9 mouse cellular contexts compared by ENCODE assay signal in genomic region chrX:164004809-164005208, GRCm38 (mm10). TPM values are rescaled to one million over a fixed set of nuclear protein-coding genes. Genes with fewer than 3 reads are reported as not detected.
DNase-seq lines count a peak whose midpoint lies in the region; ATAC-seq and TF ChIP-seq lines count a peak whose summit lies in the region.
"Had no signal": no experiment of that assay in that cellular context is flagged by ENCODE, and none has a peak within 500 bp of the region (broad histone marks: within the 10 kb centered on the region; RNA-seq: fewer than 3 reads in every experiment).

No protein-coding gene starts in this region.

- no peaks in the 10 kb centered on the region for H3K4me1 ChIP-seq in liver, postnatal 0 days (ENCODE audit: insufficient read depth)
- no peaks in the 10 kb centered on the region for H3K4me1 ChIP-seq in liver, embryonic 12.5 days
- no peaks in the 10 kb centered on the region for H3K4me1 ChIP-seq in intestine, postnatal 0 days (replicated peaks; ENCODE audit: control insufficient read depth, insufficient read depth, low read length)
- H3K4me1 ChIP-seq: heart, embryonic 15.5 days had no signal

- DNase-seq in cerebellum, adult 18-20 months: peak; percentile 3 to 13
- DNase-seq in cerebellum, postnatal 4 days (ENCODE audit: low spot score in 2 of 2): no peak
- no peak for DNase-seq in liver, postnatal 0 days
- peak; percentile 75 for DNase-seq in embryo, embryonic 10.5 days (ENCODE audit: low spot score)
- peak; percentile 73 for DNase-seq in retina, postnatal 1 day

- no peak overlapping the region for H3K27ac ChIP-seq in liver, postnatal 0 days (ENCODE audit: low read depth)
- H3K27ac ChIP-seq in liver, embryonic 12.5 days: no peak overlapping the region
- no peak overlapping the region for H3K27ac ChIP-seq in intestine, postnatal 0 days (ENCODE audit: low read depth, low read length)
- H3K27ac ChIP-seq: heart, embryonic 15.5 days had no signal

- H3K4me3 ChIP-seq in liver, postnatal 0 days (ENCODE audit: low read depth, low read length): no peak overlapping the region
- H3K4me3 ChIP-seq in liver, embryonic 12.5 days: no peak overlapping the region
- H3K4me3 ChIP-seq in intestine, postnatal 0 days (ENCODE audit: low read depth, low read length): no peak overlapping the region
- H3K4me3 ChIP-seq: heart, embryonic 15.5 days had no signal

- no peaks in the 10 kb centered on the region for H3K36me3 ChIP-seq in liver, postnatal 0 days (replicated peaks; ENCODE audit: insufficient read depth, low read length)
- H3K36me3 ChIP-seq in liver, embryonic 12.5 days: no peaks in the 10 kb centered on the region
- no peaks in the 10 kb centered on the region for H3K36me3 ChIP-seq in intestine, postnatal 0 days (ENCODE audit: control insufficient read depth, insufficient read depth)
- H3K36me3 ChIP-seq: heart, embryonic 15.5 days had no signal

- no peaks in the 10 kb centered on the region for H3K27me3 ChIP-seq in liver, postnatal 0 days (ENCODE audit: insufficient read depth, low read length)
- no peaks in the 10 kb centered on the region for H3K27me3 ChIP-seq in liver, embryonic 12.5 days (replicated peaks)
- H3K27me3 ChIP-seq in intestine, postnatal 0 days (replicated peaks; ENCODE audit: control insufficient read depth, insufficient read depth, low read length): no peaks in the 10 kb centered on the region
- H3K27me3 ChIP-seq: heart, embryonic 15.5 days had no signal

- H3K4me2 ChIP-seq in liver, postnatal 0 days (ENCODE audit: low read depth, low read length): no peak overlapping the region
- H3K4me2 ChIP-seq in liver, embryonic 12.5 days: no peak overlapping the region
- no peak overlapping the region for H3K4me2 ChIP-seq in intestine, postnatal 0 days (replicated peaks; ENCODE audit: low read depth)
- H3K4me2 ChIP-seq: heart, embryonic 15.5 days had no signal

- peak; percentile 78 for TF ChIP-seq CTCF in liver, postnatal 0 days (IDR thresholded peaks at IDR 0.05; ENCODE audit: low read depth)
- peak; percentile 84 for TF ChIP-seq CTCF in intestine, postnatal 0 days (IDR thresholded peaks at IDR 0.05; ENCODE audit: low read depth)

- WGBS in liver, postnatal 0 days (ENCODE audit: insufficient replicate concordance): 30% methylated on average over 2 of the region's 2 CpGs
- 18% methylated on average over 2 of the region's 2 CpGs for WGBS in liver, embryonic 12.5 days (ENCODE audit: insufficient replicate concordance)
- 30% methylated on average over 2 of the region's 2 CpGs for WGBS in intestine, postnatal 0 days

- TF ChIP-seq EP300 in liver, postnatal 0 days (IDR thresholded peaks at IDR 0.05; ENCODE audit: low read depth): no peak

- no peak for ATAC-seq in liver, postnatal 0 days
- ATAC-seq in liver, embryonic 12.5 days: no peak
- ATAC-seq in intestine, postnatal 0 days: no peak
- no peak for ATAC-seq in erythroid progenitor cell, adult 5-6 weeks (replicated peaks; ENCODE audit: low FRiP score, poor library complexity, severe bottlenecking)

- no peak overlapping the region for H3K9ac ChIP-seq in liver, postnatal 0 days (replicated peaks)
- H3K9ac ChIP-seq in liver, embryonic 12.5 days: no peak overlapping the region
- no peak overlapping the region for H3K9ac ChIP-seq in intestine, postnatal 0 days (ENCODE audit: low read depth, low read length)
- H3K9ac ChIP-seq: heart, embryonic 15.5 days had no signal

- no peaks in the 10 kb centered on the region for H3K9me3 ChIP-seq in liver, postnatal 0 days (ENCODE audit: low read length)
- no peaks in the 10 kb centered on the region for H3K9me3 ChIP-seq in liver, embryonic 12.5 days (replicated peaks)
- H3K9me3 ChIP-seq in intestine, postnatal 0 days (ENCODE audit: control insufficient read depth): no peaks in the 10 kb centered on the region
- H3K9me3 ChIP-seq: heart, embryonic 15.5 days had no signal

RNA-seq across cellular contexts. Expression of gene Car5b, which starts 23.0 kb away (rescaled TPM):
- 0.11 and 0.19 TPM in 2 replicates for polyA plus RNA-seq in liver, postnatal 0 days (2015; fragmentation: Nextera tagmentation; extraction: Ambion mirVana)
- polyA plus RNA-seq in liver, embryonic 12.5 days (2016; fragmentation: Nextera tagmentation; extraction: Ambion mirVana): 0.14 and 0.22 TPM in 2 replicates
- 0.25 and 0.37 TPM in 2 replicates for polyA plus RNA-seq in intestine, postnatal 0 days (2015; fragmentation: Nextera tagmentation; extraction: Ambion mirVana)
- not detected in 2 replicates for total RNA-seq in erythroid progenitor cell, adult 5-6 weeks (2015; ENCODE audit: low replicate concordance)
- not detected in 2 replicates for total RNA-seq in erythroid progenitor cell, adult 5-6 weeks (2017; ENCODE audit: low replicate concordance)

RNA-seq across cellular contexts. Expression of gene Zrsr2, which starts 46.3 kb away (rescaled TPM):
- 18.1 and 19.3 TPM in 2 replicates for polyA plus RNA-seq in liver, postnatal 0 days (2015; fragmentation: Nextera tagmentation; extraction: Ambion mirVana)
- 25.5 and 32.2 TPM in 2 replicates for polyA plus RNA-seq in liver, embryonic 12.5 days (2016; fragmentation: Nextera tagmentation; extraction: Ambion mirVana)
- 41.9 and 53.5 TPM in 2 replicates for polyA plus RNA-seq in intestine, postnatal 0 days (2015; fragmentation: Nextera tagmentation; extraction: Ambion mirVana)
- 26.4 and 50.5 TPM in 2 replicates for total RNA-seq in erythroid progenitor cell, adult 5-6 weeks (2015; ENCODE audit: low replicate concordance)
- total RNA-seq in erythroid progenitor cell, adult 5-6 weeks (2017; ENCODE audit: low replicate concordance): 40.2 and 51.1 TPM in 2 replicates

Comparison
In these comparisons a context has a peak if more than half of its experiments do, and no peak if none do; other contexts are left out.
1. DNase-seq: peak in cerebellum, adult 18-20 months (2 of 2), embryo, embryonic 10.5 days (single experiment) and retina, postnatal 1 day (single experiment); none in cerebellum, postnatal 4 days (0 of 2) and liver, postnatal 0 days (single experiment).